Mouse (Mus musculus): ENCODE data around the gene Ccdc146. TPM values are rescaled to one million over a fixed set of nuclear protein-coding genes. Genes with fewer than 3 reads are reported as not detected.

Ccdc146 gene
- not detected in 2 replicates for polyA plus RNA-seq (2015; fragmentation: Nextera tagmentation; extraction: Ambion mirVana)

DNA sequence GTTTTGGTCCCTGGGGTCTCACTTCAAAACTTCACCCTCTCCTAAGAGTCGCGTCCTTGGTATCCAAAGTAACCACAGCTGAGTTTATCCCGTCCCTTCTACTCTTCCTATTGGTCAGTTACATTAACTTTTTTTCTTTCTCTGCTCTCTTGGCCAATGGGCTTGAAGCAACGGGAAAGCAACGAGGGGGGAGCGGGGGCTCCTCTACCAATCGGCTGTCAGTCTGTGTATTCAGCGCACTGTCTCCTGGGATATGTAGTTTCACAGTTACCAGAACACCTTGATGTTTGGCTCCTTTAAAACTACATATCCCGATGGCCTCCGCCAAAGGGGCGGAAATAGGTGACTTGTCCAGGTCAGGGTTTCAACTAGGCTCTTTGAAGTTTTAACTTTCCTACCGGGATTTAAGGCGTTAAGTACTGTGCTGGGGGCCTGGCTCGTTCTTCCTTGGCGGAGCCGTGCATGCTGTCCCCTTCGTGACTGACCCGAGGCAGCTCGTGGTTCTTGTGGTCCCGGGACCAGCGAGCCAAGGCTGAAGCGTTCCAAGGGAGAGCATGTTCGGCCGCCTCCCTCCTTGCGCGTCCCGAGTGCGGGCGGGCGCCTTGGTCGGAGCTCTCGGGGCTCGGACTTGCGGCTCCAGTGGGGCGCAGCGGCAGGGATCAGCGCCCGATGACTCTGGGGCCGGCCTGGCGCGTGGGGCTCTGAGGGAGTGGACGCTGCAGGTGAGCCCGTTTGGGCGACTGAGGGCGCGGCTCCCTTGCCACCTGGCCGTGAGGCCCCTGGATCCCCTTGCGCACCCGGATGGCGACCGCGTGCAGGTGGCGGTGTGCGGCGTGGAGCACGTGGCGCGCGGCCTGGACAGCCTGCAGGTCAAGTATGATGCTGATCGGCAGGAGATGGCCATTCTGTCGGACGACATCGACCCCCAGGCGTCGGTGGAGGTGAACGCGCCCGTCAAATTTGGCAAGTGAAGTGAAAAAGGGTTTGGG is at the start of gene Ccdc146, which contains the start of gene Fam185a:
Gene Ccdc146, minus strand, starts transcription at position 64 of the 989 bp plus-strand sequence.
Gene Fam185a, plus strand, starts transcription at position 345 of the 989 bp plus-strand sequence.
- WGBS = under 1% methylated on average over 68 of the region's 68 CpGs
- Histone ChIP-seq H3K36me3 (no peaks in the 10 kb centered on the region), H3K9ac (peak within 1 kb of the TSS; percentile 65), H3K4me2 (peak within 1 kb of the TSS; percentile 93), H3K4me3 (replicated peaks) (peak within 1 kb of the TSS; percentile 75), H3K4me1 (peaks cover 22% of the 10 kb centered on the region), H3K27me3 (peaks cover 4% of the 10 kb centered on the region; the same call in 1 of the 2 replicates), H3K27ac (peak within 1 kb of the TSS; percentile 48), H3K9me3 (replicated peaks) (no peaks in the 10 kb centered on the region)
- peak; percentile 100 for ATAC-seq (replicated peaks; ENCODE audit: low FRiP score)

DNA sequence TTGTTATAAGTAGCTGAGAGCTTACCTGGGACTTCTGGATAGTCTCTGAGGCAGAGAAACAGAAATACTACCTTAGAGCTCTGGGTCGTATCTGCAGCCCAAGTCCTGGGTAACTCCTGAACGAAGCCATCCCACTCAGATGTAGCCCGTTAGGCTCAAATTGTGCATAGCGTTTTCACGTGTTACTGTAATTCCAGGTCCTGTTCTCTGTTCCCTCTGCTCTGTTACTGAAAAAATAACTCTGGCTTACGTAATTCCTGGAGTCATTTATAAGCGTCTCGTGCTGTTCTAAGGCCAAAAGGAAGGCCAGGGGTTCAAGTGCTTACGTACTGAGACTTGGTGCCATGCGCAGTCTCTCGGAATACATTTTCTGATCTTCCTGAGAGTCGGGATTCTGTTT is 43.6 kb upstream of the Ccdc146 start:
- peaks cover 4% of the 10 kb centered on the region; the same call in 1 of the 2 replicates for H3K4me1 ChIP-seq
- 86% methylated on average over 12 of the region's 12 CpGs for WGBS
- H3K4me2 ChIP-seq = no peak overlapping the region
- H3K9ac ChIP-seq = no peak overlapping the region
- ATAC-seq (replicated peaks; ENCODE audit: low FRiP score) = no peak
- H3K36me3 ChIP-seq = no peaks in the 10 kb centered on the region
- H3K27ac ChIP-seq = no peak overlapping the region
- no peaks in the 10 kb centered on the region for H3K9me3 ChIP-seq (replicated peaks)
- H3K4me3 ChIP-seq (replicated peaks) = no peak overlapping the region
- H3K27me3 ChIP-seq = no peaks in the 10 kb centered on the region

DNA sequence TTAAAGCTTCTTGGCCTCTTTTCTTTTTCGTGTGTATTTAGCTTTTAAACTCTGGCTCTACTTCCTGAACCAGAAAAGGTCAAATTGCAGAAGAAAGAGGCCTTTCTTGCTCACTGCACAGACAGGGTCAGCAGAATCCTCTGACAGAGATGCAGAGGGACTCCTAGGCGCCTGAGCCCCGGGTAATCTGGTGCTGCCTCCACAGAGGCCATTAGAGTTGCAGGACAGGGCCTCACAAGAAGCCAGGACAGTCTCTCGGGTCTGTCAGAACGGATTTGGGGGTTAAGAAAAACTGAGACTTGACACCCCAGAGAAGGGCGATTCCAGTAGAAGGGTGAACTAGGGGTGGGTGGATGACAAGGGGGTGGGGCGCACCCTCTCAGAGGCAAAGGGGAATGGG is 42.9 kb upstream of the Ccdc146 start:
- no peaks in the 10 kb centered on the region for H3K27me3 ChIP-seq
- peak overlapping the region; percentile 74 for H3K27ac ChIP-seq
- H3K4me2 ChIP-seq = no peak overlapping the region
- peaks cover 4% of the 10 kb centered on the region; the same call in 1 of the 2 replicates for H3K4me1 ChIP-seq
- no peak overlapping the region for H3K9ac ChIP-seq
- H3K9me3 ChIP-seq (replicated peaks) = no peaks in the 10 kb centered on the region
- H3K4me3 ChIP-seq (replicated peaks) = no peak overlapping the region
- H3K36me3 ChIP-seq = no peaks in the 10 kb centered on the region
- WGBS = 45% methylated on average over 7 of the region's 7 CpGs
- ATAC-seq (replicated peaks; ENCODE audit: low FRiP score) = peak; percentile 52; the same call in 1 of the 2 replicates

DNA sequence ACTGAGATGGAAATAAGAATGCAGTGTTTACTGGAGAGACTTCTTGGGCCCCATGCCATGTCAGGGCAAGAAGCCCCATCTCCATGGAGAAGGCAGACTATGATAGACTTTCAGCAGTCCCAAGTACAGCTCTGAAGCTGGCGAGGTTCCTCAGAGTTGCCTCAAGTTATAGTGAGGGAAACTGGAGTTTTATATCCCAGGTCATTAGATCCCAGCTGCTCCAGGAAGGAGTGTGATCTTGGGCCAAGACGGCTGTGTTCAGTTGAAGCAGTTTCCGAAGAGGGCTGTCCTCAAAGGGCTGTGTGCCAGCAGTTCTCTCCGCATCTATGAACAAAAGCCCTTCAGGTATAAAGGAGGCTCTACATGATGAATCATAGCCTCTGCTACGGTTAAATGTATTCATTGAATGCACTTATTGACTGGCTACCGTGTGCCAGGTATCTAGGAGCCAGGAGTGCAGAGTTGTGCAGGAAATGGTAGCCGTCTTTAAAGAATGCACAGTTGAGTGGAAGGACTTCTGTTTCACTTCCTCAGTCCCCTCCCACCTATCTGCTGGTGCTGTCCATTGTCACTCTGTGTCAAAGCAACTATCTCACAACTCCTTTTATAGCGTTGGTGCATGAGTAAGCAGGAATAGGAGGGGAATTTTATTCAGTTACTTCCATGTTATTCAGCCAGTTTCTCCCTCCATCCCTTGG is 16.5 kb upstream of the Ccdc146 start:
- H3K4me3 ChIP-seq (replicated peaks) = no peak overlapping the region
- H3K27ac ChIP-seq = peak overlapping the region; percentile 59
- peak; percentile 46 for ATAC-seq (replicated peaks; ENCODE audit: low FRiP score)

DNA sequence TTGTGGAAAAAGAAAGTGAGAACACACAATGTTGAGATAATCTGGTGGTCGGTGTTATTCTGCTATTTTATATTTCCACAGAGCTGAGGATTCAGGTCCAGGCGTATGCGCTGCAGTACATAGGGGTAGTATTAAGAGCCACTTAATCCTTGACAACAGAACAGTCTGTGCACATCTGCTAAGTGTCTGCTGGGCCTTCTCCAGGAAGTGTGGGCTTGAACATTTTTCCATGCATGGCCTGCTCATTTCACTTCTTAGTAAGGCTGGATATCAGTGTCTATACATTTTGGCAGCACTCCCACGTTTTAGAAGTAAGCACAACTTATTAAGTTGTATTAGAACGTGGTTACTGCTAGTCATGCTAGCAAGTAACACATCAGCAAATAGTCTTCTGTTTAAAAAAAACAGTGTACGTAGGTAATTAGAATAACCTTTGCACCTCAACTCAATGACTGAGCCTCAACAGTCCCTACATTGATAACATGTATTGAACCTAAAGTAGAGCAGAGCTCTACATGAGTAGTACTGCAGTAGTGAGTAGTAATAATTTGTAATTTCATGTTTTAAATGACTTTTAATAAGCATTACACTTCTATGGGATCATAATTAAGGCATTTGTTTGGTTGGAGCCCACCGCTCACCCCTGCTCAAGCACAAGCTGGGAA is 15.1 kb upstream of the Ccdc146 start:
- no peak for ATAC-seq (replicated peaks; ENCODE audit: low FRiP score)
- no peaks in the 10 kb centered on the region for H3K36me3 ChIP-seq
- no peak overlapping the region for H3K4me3 ChIP-seq (replicated peaks)
- H3K9me3 ChIP-seq (replicated peaks) = no peaks in the 10 kb centered on the region
- H3K27ac ChIP-seq = no peak overlapping the region
- WGBS = 88% methylated on average over 7 of the region's 7 CpGs
- H3K4me1 ChIP-seq = peaks cover 6% of the 10 kb centered on the region
- H3K9ac ChIP-seq = no peak overlapping the region
- H3K4me2 ChIP-seq = no peak overlapping the region
- H3K27me3 ChIP-seq = no peaks in the 10 kb centered on the region

More for the DNA sequence above, 16.5 kb upstream of the Ccdc146 start:
- Histone ChIP-seq H3K4me1 (peaks cover 6% of the 10 kb centered on the region), H3K9me3 (replicated peaks) (no peaks in the 10 kb centered on the region), H3K4me2 (no peak overlapping the region), H3K9ac (no peak overlapping the region), H3K27me3 (no peaks in the 10 kb centered on the region), H3K36me3 (no peaks in the 10 kb centered on the region)
- 53% methylated on average over 8 of the region's 8 CpGs for WGBS

DNA sequence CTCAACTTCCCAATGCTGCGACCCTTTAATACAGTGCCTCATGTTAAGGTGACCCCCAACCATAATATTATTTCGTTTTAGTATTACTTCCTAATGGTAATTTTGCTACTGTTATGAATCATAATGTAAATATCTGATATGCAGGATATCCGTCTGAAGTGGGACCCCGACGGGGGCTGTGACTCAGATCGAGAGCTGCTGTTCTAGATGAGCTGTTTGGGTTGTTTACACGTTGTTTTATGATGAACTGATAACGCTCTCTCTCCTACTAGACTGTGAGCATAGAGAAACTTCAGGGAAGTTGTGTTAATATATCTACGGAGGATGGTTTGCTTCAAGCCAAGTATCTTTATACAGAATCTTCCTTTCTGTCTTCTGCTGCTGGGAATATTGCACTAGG is 14.0 kb upstream of the Ccdc146 start:
- Histone ChIP-seq H3K4me3 (replicated peaks) (no peak overlapping the region), H3K4me2 (no peak overlapping the region), H3K9me3 (replicated peaks) (no peaks in the 10 kb centered on the region), H3K27ac (no peak overlapping the region), H3K9ac (no peak overlapping the region), H3K4me1 (peaks cover 6% of the 10 kb centered on the region), H3K27me3 (no peaks in the 10 kb centered on the region), H3K36me3 (no peaks in the 10 kb centered on the region)
- WGBS = 85% methylated on average over 9 of the region's 9 CpGs
- ATAC-seq (replicated peaks; ENCODE audit: low FRiP score) = no peak

DNA sequence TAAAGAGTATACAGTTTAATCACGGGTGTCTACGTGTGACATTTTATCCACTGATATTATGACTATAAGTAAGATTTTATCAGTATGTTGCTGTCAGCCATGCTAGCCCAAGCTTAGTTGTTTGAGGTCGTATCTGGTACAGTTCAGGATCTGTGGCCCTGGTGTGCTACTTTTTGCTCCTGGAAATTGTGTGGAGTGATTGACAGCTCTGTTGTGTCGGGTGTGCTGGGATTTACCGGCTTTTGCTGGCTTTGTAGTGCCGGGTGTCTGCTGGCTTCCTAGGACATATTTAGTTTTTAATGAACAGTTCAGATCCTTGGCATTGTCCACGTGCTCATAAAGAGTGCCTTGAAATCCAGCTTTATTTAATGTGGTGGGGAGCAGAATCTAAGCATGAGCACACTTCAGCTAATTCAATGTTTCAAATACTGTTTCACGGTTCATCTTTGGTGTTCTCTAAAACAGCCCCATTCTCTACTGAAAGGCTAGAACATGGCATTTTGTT is 12.0 kb upstream of the Ccdc146 start:
- Histone ChIP-seq H3K27ac (no peak overlapping the region), H3K4me3 (replicated peaks) (no peak overlapping the region), H3K4me1 (peaks cover 6% of the 10 kb centered on the region), H3K9ac (no peak overlapping the region), H3K36me3 (no peaks in the 10 kb centered on the region), H3K9me3 (replicated peaks) (no peaks in the 10 kb centered on the region), H3K27me3 (no peaks in the 10 kb centered on the region), H3K4me2 (no peak overlapping the region)
- 81% methylated on average over 8 of the region's 8 CpGs for WGBS
- ATAC-seq (replicated peaks; ENCODE audit: low FRiP score) = no peak

DNA sequence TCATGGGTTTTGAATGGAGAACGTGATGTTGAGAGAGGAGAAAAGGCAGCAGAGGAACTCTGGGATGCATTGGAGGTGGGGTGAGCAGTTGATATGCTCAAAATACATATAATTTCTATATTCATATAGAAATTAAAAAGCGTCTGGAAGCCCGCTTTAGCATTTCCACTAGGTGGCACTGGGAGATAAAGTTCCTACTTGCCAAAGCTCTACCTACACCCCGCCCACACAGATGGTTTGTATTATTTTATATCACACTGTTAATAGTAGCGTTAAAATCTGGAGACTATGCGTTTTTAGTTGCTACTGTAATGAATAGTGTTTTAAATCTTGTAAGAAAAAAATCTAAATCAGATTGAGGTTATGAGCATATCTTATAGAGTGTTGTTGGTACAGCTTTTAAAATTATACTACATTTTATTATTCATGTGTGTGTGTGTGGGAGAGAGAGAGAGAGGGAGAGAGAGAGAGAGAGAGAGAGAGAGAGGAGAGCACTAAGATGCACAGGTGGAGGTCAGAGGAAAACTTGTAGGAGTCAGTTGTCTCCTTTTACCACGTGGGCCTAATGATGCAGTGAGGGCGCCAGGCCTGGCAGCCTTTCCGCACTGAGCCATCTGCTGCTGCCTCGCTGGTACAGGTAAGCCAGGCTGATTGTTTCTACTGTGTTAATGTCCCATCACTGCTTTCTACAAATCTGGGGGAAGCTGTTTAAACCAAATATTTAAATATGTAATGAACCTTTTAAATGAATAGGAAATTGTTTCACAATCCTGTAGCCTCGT is 9.9 kb upstream of the Ccdc146 start:
- Histone ChIP-seq H3K27me3 (no peaks in the 10 kb centered on the region), H3K4me1 (no peaks in the 10 kb centered on the region), H3K4me3 (replicated peaks) (no peak overlapping the region), H3K27ac (no peak overlapping the region), H3K36me3 (no peaks in the 10 kb centered on the region), H3K9ac (no peak overlapping the region), H3K9me3 (replicated peaks) (no peaks in the 10 kb centered on the region), H3K4me2 (no peak overlapping the region)
- WGBS = 63% methylated on average over 11 of the region's 11 CpGs
- ATAC-seq (replicated peaks; ENCODE audit: low FRiP score) = no peak

DNA sequence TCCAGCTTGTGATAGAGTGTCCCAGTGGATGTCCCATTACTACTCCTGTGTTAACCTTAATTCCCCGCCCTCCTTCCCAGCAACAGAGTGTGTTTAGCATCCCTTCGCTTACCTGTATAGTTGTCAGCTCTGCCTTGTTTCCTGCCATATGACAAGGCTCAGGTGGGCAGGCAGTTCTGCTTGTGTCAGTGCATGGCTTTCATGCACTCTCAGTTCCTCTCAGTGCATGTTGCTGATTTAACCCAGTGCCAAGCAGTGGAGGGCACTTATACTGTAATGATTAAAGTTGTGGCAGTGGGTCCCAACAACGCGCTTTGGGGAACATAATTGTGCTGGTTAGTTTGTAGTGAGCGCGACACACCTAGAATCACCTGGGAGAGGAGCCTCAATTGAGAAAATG is 2.2 kb upstream of the Ccdc146 start:
- Histone ChIP-seq H3K36me3 (no peaks in the 10 kb centered on the region), H3K9me3 (replicated peaks) (no peaks in the 10 kb centered on the region), H3K4me2 (0 out of 2 replicates have a peak overlapping the region, but pooled peaks have one; percentile 93), H3K27me3 (peaks cover 4% of the 10 kb centered on the region; the same call in 1 of the 2 replicates), H3K9ac (no peak overlapping the region), H3K4me3 (replicated peaks) (no peak overlapping the region), H3K4me1 (peaks cover 22% of the 10 kb centered on the region), H3K27ac (no peak overlapping the region)
- no peak for ATAC-seq (replicated peaks; ENCODE audit: low FRiP score)
- 90% methylated on average over 6 of the region's 6 CpGs for WGBS

DNA sequence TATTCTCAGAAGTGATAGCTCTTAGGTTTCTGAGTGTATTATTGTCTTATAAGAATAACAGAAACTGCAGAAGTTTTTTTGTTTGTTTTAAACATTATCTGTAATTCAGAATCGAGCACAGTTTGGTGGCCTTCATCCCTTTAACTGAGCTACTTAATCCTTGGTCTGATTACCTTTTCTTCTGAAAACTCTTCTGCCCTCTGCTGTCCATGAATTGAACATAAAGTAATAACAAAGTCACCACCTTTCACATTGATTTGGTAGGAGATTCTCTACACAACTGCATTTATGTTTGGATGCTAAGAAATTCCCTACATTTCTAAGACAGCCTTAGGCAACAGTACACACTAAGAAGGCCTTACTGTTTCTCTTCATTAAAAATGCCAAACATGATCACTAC is 3.9 kb downstream of the Ccdc146 start:
- 24% methylated on average over 1 of the region's 1 CpGs for WGBS

DNA sequence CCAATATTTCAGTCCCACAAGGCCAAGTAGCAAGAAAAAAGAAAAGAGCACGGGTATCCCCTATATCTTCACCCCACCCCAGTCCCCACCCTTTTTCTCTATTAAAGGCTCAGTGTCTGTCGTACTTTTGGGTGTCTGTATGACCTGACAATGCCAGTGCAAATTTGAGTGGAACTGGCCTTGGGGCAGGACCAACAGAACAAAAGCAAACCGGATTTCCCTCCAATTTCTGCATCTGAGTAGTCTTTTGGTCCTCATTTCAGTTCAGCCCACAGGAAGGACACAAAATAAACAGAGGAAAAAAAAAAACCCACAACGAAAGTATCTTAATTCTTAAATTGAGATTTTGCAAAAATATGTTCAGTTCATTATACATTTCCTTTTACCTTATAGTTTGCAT is 5.9 kb downstream of the Ccdc146 start:
- H3K27me3 ChIP-seq = peaks cover 4% of the 10 kb centered on the region; the same call in 1 of the 2 replicates
- no peaks in the 10 kb centered on the region for H3K9me3 ChIP-seq (replicated peaks)
- no peak overlapping the region for H3K9ac ChIP-seq
- ATAC-seq (replicated peaks; ENCODE audit: low FRiP score) = no peak
- WGBS = 69% methylated on average over 4 of the region's 4 CpGs
- no peak overlapping the region for H3K4me2 ChIP-seq
- no peaks in the 10 kb centered on the region for H3K4me1 ChIP-seq
- no peaks in the 10 kb centered on the region for H3K36me3 ChIP-seq
- no peak overlapping the region for H3K4me3 ChIP-seq (replicated peaks)
- no peak overlapping the region for H3K27ac ChIP-seq

More for the DNA sequence above, 3.9 kb downstream of the Ccdc146 start:
- no peak overlapping the region for H3K27ac ChIP-seq
- no peak overlapping the region for H3K4me2 ChIP-seq
- peaks cover 8% of the 10 kb centered on the region for H3K4me1 ChIP-seq
- H3K4me3 ChIP-seq (replicated peaks) = no peak overlapping the region
- no peak overlapping the region for H3K9ac ChIP-seq
- no peak for ATAC-seq (replicated peaks; ENCODE audit: low FRiP score)
- no peaks in the 10 kb centered on the region for H3K36me3 ChIP-seq
- peaks cover 4% of the 10 kb centered on the region; the same call in 1 of the 2 replicates for H3K27me3 ChIP-seq
- no peaks in the 10 kb centered on the region for H3K9me3 ChIP-seq (replicated peaks)

Data from kidney, embryonic 15.5 days (tissue).